Mouse (Mus musculus) inflammation-experienced regulatory T-cells, adult 6 months (primary cell): Measurements from ENCODE around the gene Olfr1208. TPM values are rescaled to one million over a fixed set of nuclear protein-coding genes. Genes with fewer than 3 reads are reported as not detected.

Experiments used
- ATAC-seq: one replicate; pipeline ENCODE4 v1.8.0; 2017
- polyA plus RNA-seq, 3 experiments: library from polyadenylated mRNA; unstranded; fragments of 100-300 nt; shearing (Covaris generic); gene quantifications; one replicate each; pipeline ENCODE4 v1.2.1; 2017

Olfr1208 gene
- not detected for polyA plus RNA-seq

- ATAC-seq = no peak
These were observed at the start of gene Olfr1208 for GRCm38 (mm10) chr2:88902211-88902610. Olfr1208 (minus strand) TSS chr2:88902311.

- ATAC-seq = no peak
These were observed 35.9 kb upstream of the Olfr1208 start, which contains the start of gene Olfr1211 for GRCm38 (mm10) chr2:88938011-88938410. Olfr1211 (minus strand) TSS chr2:88938111.

- no peak for ATAC-seq
These were observed 12.9 kb upstream of the Olfr1208 start, which contains the start of gene Olfr1209 for GRCm38 (mm10) chr2:88915057-88915456. Olfr1209 (minus strand) TSS chr2:88915157.

- ATAC-seq = no peak
These were observed 39.2 kb downstream of the Olfr1208 start, which contains the start of gene Olfr1206 for GRCm38 (mm10) chr2:88862931-88863330. Olfr1206 (plus strand) TSS chr2:88863231.

- ATAC-seq = no peak
These were observed 53.1 kb downstream of the Olfr1208 start, which contains the start of gene Olfr1204 for GRCm38 (mm10) chr2:88848992-88849391. Olfr1204 (plus strand) TSS chr2:88849292.

Other genes starting within 250 kb of the Olfr1208 start
- not detected for gene Olfr1193, start 226.7 kb downstream of the Olfr1208 start, polyA plus RNA-seq
- under 1 TPM in 1 of 3 experiments, not detected in 2; 0.14 TPM for gene Olfr1195, start 213.1 kb downstream of the Olfr1208 start, polyA plus RNA-seq
- not detected for gene Olfr1196, start 197.7 kb downstream of the Olfr1208 start, polyA plus RNA-seq
- gene Olfr1197, start 169.9 kb downstream of the Olfr1208 start, polyA plus RNA-seq = not detected
- gene Olfr1198, start 150.9 kb downstream of the Olfr1208 start, polyA plus RNA-seq = not detected
- not detected for gene Olfr1199, start 141.8 kb downstream of the Olfr1208 start, polyA plus RNA-seq
- gene Olfr1200, start 131.8 kb downstream of the Olfr1208 start, polyA plus RNA-seq = not detected
- not detected for gene Olfr1201, start 109.3 kb downstream of the Olfr1208 start, polyA plus RNA-seq
- not detected for gene Olfr1202, start 87.8 kb downstream of the Olfr1208 start, polyA plus RNA-seq
- not detected for gene Olfr1205, start 72.6 kb downstream of the Olfr1208 start, polyA plus RNA-seq
- gene Olfr1204, start 53.0 kb downstream of the Olfr1208 start, polyA plus RNA-seq = not detected
- gene Olfr1206, start 39.1 kb downstream of the Olfr1208 start, polyA plus RNA-seq = under 1 TPM in 1 of 3 experiments, not detected in 2; 0.62 TPM
- gene Olfr1209, start 12.8 kb upstream of the Olfr1208 start, polyA plus RNA-seq = not detected
- gene Olfr1211, start 35.8 kb upstream of the Olfr1208 start, polyA plus RNA-seq = not detected
- not detected for gene Olfr1212, start 51.7 kb upstream of the Olfr1208 start, polyA plus RNA-seq
- gene Gm13762, start 78.0 kb upstream of the Olfr1208 start, polyA plus RNA-seq = not detected
- not detected for gene Olfr1214, start 90.3 kb upstream of the Olfr1208 start, polyA plus RNA-seq
- not detected for gene Olfr1215, start 104.7 kb upstream of the Olfr1208 start, polyA plus RNA-seq
- gene Olfr1216, start 116.0 kb upstream of the Olfr1208 start, polyA plus RNA-seq = not detected
- not detected for gene Olfr1217, start 129.8 kb upstream of the Olfr1208 start, polyA plus RNA-seq
- gene Olfr1218, start 158.9 kb upstream of the Olfr1208 start, polyA plus RNA-seq = not detected
- not detected for gene Olfr1219, start 181.2 kb upstream of the Olfr1208 start, polyA plus RNA-seq
- not detected for gene Olfr1220, start 204.5 kb upstream of the Olfr1208 start, polyA plus RNA-seq
- not detected for gene Olfr1221, start 215.0 kb upstream of the Olfr1208 start, polyA plus RNA-seq
- gene Olfr1222, start 230.7 kb upstream of the Olfr1208 start, polyA plus RNA-seq = not detected
- gene Olfr1223, start 249.2 kb upstream of the Olfr1208 start, polyA plus RNA-seq = not detected